ENCODE assay signal across 10 mouse cellular contexts in the genomic region with DNA sequence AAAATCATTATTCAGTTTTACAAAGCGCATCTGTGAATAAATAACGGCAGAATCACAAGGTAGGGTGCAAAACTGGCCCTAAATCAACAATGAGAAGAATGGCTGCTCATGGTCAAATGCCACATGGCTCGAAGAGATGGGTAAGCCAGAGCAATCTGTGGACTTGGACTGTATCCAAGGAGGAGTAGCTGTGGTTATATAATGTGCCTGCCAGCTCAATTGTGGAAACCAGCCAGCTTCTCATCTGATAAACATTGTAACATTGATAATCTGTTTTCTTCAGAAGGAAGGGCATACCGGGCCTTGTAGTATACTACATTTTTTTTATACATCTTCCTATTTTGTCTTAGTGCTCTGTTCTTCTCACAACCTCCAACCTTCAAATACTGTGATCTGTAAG. TPM values are rescaled to one million over a fixed set of nuclear protein-coding genes. Genes with fewer than 3 reads are reported as not detected.
DNase-seq lines count a peak whose midpoint lies in the region; ATAC-seq and TF ChIP-seq lines count a peak whose summit lies in the region.
"Had no signal": no experiment of that assay in that cellular context is flagged by ENCODE, and none has a peak within 500 bp of the region (broad histone marks: within the 10 kb centered on the region; RNA-seq: fewer than 3 reads in every experiment).

No protein-coding gene starts in this region.

- peak; percentile 83 to 88 for TF ChIP-seq EP300 in MEL (IDR thresholded peaks at IDR 0.05; ENCODE audit: low read depth in 1 of 2, low read length in 2 of 2)

- no peak overlapping the region for H3K4me3 ChIP-seq in MEL (ENCODE audit: control insufficient read depth in 1 of 2, insufficient read depth in 1 of 2, low read depth in 2 of 2, low read length in 2 of 2)
- H3K4me3 ChIP-seq in hindbrain, embryonic 16.5 days (ENCODE audit: low read length): no peak overlapping the region

- no peak for TF ChIP-seq POLR2A in MEL (IDR thresholded peaks at IDR 0.05; ENCODE audit: control insufficient read depth in 1 of 2, insufficient read depth in 1 of 2, low read depth in 1 of 2, low read length in 2 of 2, poor library complexity in 1 of 2)

- H3K27me3 ChIP-seq in MEL (ENCODE audit: control insufficient read depth in 1 of 2, insufficient read depth in 2 of 2, low read length in 2 of 2): no peaks in the 10 kb centered on the region
- H3K27me3 ChIP-seq in hindbrain, embryonic 16.5 days (replicated peaks; ENCODE audit: control insufficient read depth, insufficient read depth, low read length): no peaks in the 10 kb centered on the region

- H3K27ac ChIP-seq in MEL (ENCODE audit: control insufficient read depth, low read depth, low read length): no peak overlapping the region
- no peak overlapping the region for H3K27ac ChIP-seq in hindbrain, embryonic 16.5 days (ENCODE audit: low read depth, low read length)
- H3K27ac ChIP-seq: liver, embryonic 14.5 days had no signal

- no peak overlapping the region for H3K9ac ChIP-seq in MEL (ENCODE audit: control insufficient read depth, low read depth, low read length, poor library complexity, severe bottlenecking)
- no peak overlapping the region for H3K9ac ChIP-seq in hindbrain, embryonic 16.5 days (ENCODE audit: low read depth, low read length)
- H3K9ac ChIP-seq: liver, embryonic 14.5 days had no signal

- H3K36me3 ChIP-seq in MEL (ENCODE audit: control insufficient read depth in 1 of 2, insufficient read depth in 2 of 2, low read length in 2 of 2): peaks cover 9 to 18% of the 10 kb centered on the region in 2 experiments
- H3K36me3 ChIP-seq in hindbrain, embryonic 16.5 days (ENCODE audit: control insufficient read depth, insufficient read depth, low read length): peaks cover 15% of the 10 kb centered on the region

- H3K79me2 ChIP-seq in MEL (ENCODE audit: control insufficient read depth, insufficient read depth, low read length, poor library complexity): no peaks in the 10 kb centered on the region

- no peak for TF ChIP-seq CTCF in MEL (IDR thresholded peaks at IDR 0.05 in 2 of 3, conservative IDR thresholded peaks at IDR 0.05 in 1 of 3; ENCODE audit: control insufficient read depth in 1 of 3, insufficient read depth in 1 of 3, low read depth in 2 of 3, low read length in 3 of 3, poor library complexity in 1 of 3, severe bottlenecking in 1 of 3)

- no peak overlapping the region for H3K4me2 ChIP-seq in hindbrain, embryonic 16.5 days (ENCODE audit: low read length)

- DNase-seq in kidney, adult 8-10 months: peak; percentile 30 to 49
- DNase-seq in kidney, adult 11 months: no peak
- DNase-seq in MEL (ENCODE audit: low read depth, low spot score): peak; percentile 88
- peak; percentile 36 for DNase-seq in adrenal gland, adult 8-10 months
- no peak for DNase-seq in c-Kit-positive CD71-positive TER-119-positive erythroid progenitor cells, embryonic 14.5 days (ENCODE audit: low spot score)
- DNase-seq in urinary bladder, postnatal 25 days (ENCODE audit: low spot score): no peak
- DNase-seq: right cerebral cortex, adult 18-20 months had no signal

- TF ChIP-seq RAD21 in MEL (IDR thresholded peaks at IDR 0.05; ENCODE audit: low read depth, low read length): no peak

- peak; percentile 42; the same call in 1 of the 2 replicates for ATAC-seq in hindbrain, embryonic 16.5 days
- ATAC-seq in erythroid progenitor cell, adult 5-6 weeks (replicated peaks; ENCODE audit: low FRiP score, poor library complexity, severe bottlenecking): no peak

- no peaks in the 10 kb centered on the region for H3K9me3 ChIP-seq in MEL (replicated peaks; ENCODE audit: insufficient read depth, low read length)
- no peaks in the 10 kb centered on the region for H3K9me3 ChIP-seq in hindbrain, embryonic 16.5 days (ENCODE audit: control insufficient read depth, low read length)

- 51% methylated on average over 4 of the region's 4 CpGs for WGBS in hindbrain, embryonic 16.5 days

- peaks cover 9 to 10% of the 10 kb centered on the region in 2 experiments for H3K4me1 ChIP-seq in MEL (ENCODE audit: control insufficient read depth in 1 of 2, insufficient read depth in 2 of 2, low read length in 2 of 2)
- no peaks in the 10 kb centered on the region for H3K4me1 ChIP-seq in hindbrain, embryonic 16.5 days (ENCODE audit: control insufficient read depth, insufficient read depth, low read depth, low read length)

TF ChIP-seq in MEL, 35 proteins besides CTCF, POLR2A, EP300 and RAD21:
- TF ChIP-seq KAT2A (conservative IDR thresholded peaks at IDR 0.05; ENCODE audit: low read depth, low read length) (no peak), ZKSCAN1 (IDR thresholded peaks at IDR 0.05; ENCODE audit: low read depth, low read length) (no peak), ZMIZ1 (IDR thresholded peaks at IDR 0.05; ENCODE audit: low read depth, low read length) (no peak), POLR2AphosphoS2 (IDR thresholded peaks at IDR 0.05; ENCODE audit: low read length) (peak; percentile 74), NRF1 (IDR thresholded peaks at IDR 0.05; ENCODE audit: insufficient read depth, low read depth, low read length, poor library complexity, severe bottlenecking) (no peak), TBP (IDR thresholded peaks at IDR 0.05; ENCODE audit: low read depth, low read length) (no peak), RCOR1 (IDR thresholded peaks at IDR 0.05; ENCODE audit: low read depth, low read length) (peak; percentile 97), ETS1 (IDR thresholded peaks at IDR 0.05; ENCODE audit: low read depth, low read length) (peak; percentile 91), TAL1 (IDR thresholded peaks at IDR 0.05; ENCODE audit: low read length) (peak; percentile 54), MXI1 (IDR thresholded peaks at IDR 0.05; ENCODE audit: low read depth, low read length) (peak; percentile 84), CHD1 (IDR thresholded peaks at IDR 0.05; ENCODE audit: low read depth, low read length) (no peak), SMC3 (IDR thresholded peaks at IDR 0.05; ENCODE audit: low read depth, low read length) (no peak), ZC3H11A (IDR thresholded peaks at IDR 0.05; ENCODE audit: low read depth, low read length) (no peak), JUND (IDR thresholded peaks at IDR 0.05; ENCODE audit: low read depth, low read length) (no peak), USF1 (IDR thresholded peaks at IDR 0.05; ENCODE audit: low read depth, low read length) (no peak), MAFK (IDR thresholded peaks at IDR 0.05; ENCODE audit: borderline replicate concordance, low read depth, low read length) (peak; percentile 32; the same call in 1 of the 2 replicates), BHLHE40 (IDR thresholded peaks at IDR 0.05; ENCODE audit: borderline replicate concordance, low read depth, low read length) (no peak), MYC (IDR thresholded peaks at IDR 0.05; ENCODE audit: low read depth, low read length) (peak; percentile 83), ELF1 (IDR thresholded peaks at IDR 0.05; ENCODE audit: low read depth, low read length) (0 out of 2 replicates have a peak, but pooled peaks have one; percentile 26), GABPA (IDR thresholded peaks at IDR 0.05; ENCODE audit: low read depth, low read length) (no peak), MEF2A (IDR thresholded peaks at IDR 0.05; ENCODE audit: extremely low read depth, insufficient replicate concordance, low read depth, low read length, poor library complexity, severe bottlenecking) (no peak), E2F4 (IDR thresholded peaks at IDR 0.05; ENCODE audit: borderline replicate concordance, low read depth, low read length) (no peak), CHD2 (IDR thresholded peaks at IDR 0.05; ENCODE audit: low read length) (no peak), SIN3A (IDR thresholded peaks at IDR 0.05; ENCODE audit: low read length) (peak; percentile 77), UBTF (IDR thresholded peaks at IDR 0.05; ENCODE audit: borderline replicate concordance, insufficient read depth, low read depth, low read length) (no peak), MAX (IDR thresholded peaks at IDR 0.05; ENCODE audit: low read length) (peak; percentile 81), ZNF384 (IDR thresholded peaks at IDR 0.05; ENCODE audit: low read depth, low read length) (peak; percentile 91), GATA1 (IDR thresholded peaks at IDR 0.05; ENCODE audit: low read depth, low read length) (peak; percentile 95), MYB (IDR thresholded peaks at IDR 0.05; ENCODE audit: low read depth, low read length) (no peak), POLR2AphosphoS5 (IDR thresholded peaks at IDR 0.05; ENCODE audit: borderline replicate concordance, low read depth, low read length) (no peak), HCFC1 (IDR thresholded peaks at IDR 0.05; ENCODE audit: low read depth, low read length) (peak; percentile 33; the same call in 1 of the 2 replicates), MAZ (IDR thresholded peaks at IDR 0.05; ENCODE audit: low read depth, low read length) (no peak), TCF12 (IDR thresholded peaks at IDR 0.05; ENCODE audit: low read depth, low read length) (peak; percentile 83)

RNA-seq across cellular contexts. Expression of a gene that starts 31.9 kb away (rescaled TPM):
- total RNA-seq in MEL (2012; rRNA removed): 27.5 and 32.3 TPM in 2 replicates
- 10 to 100 TPM in 1 of 2 experiments, not detected in 1; 22.6 TPM for polyA plus RNA-seq in MEL (2012; ENCODE audit: insufficient read depth in 1 of 2, insufficient read length in 2 of 2, low read depth in 1 of 2, low replicate concordance in 2 of 2, missing spikeins in 1 of 2)
- 10 to 100 TPM; 22.8 to 24.4 (median 23.3) TPM for total RNA-seq in adrenal gland, adult 8-10 months (2022)
- 15.0 and 17.1 TPM in 2 replicates for polyA plus RNA-seq in hindbrain, embryonic 16.5 days (2015; fragmentation: Nextera tagmentation; extraction: Ambion mirVana)
- total RNA-seq in erythroid progenitor cell, adult 5-6 weeks (2015; ENCODE audit: low replicate concordance): 21.6 and 23.1 TPM in 2 replicates
- 15.7 and 16.7 TPM in 2 replicates for total RNA-seq in erythroid progenitor cell, adult 5-6 weeks (2017; ENCODE audit: low replicate concordance)

Comparison
In these comparisons a context has a peak if more than half of its experiments do, and no peak if none do; other contexts are left out.
1. DNase-seq: peak in kidney, adult 8-10 months (2 of 2), MEL (single experiment) and adrenal gland, adult 8-10 months (single experiment); none in kidney, adult 11 months (single experiment), c-Kit-positive CD71-positive TER-119-positive erythroid progenitor cells, embryonic 14.5 days (single experiment) and urinary bladder, postnatal 25 days (single experiment).